Mouse (Mus musculus): Measurements from ENCODE around the gene Ankle2. TPM values are rescaled to one million over a fixed set of nuclear protein-coding genes. Genes with fewer than 3 reads are reported as not detected.

Ankle2 gene
- total and polyA plus RNA-seq, 2 experiments from 2014 or later: 17.8 to 40.2 TPM

GRCm38 (mm10) chr5:110291649-110292048, 60.8 kb downstream of the Ankle2 start:
- TF ChIP-seq CTCF (IDR thresholded peaks at IDR 0.05; ENCODE audit: low read depth): no peak
- H3K4me3 ChIP-seq (ENCODE audit: low read depth, low read length): no peak overlapping the region
- 0 out of 2 replicates have a peak, but pooled peaks cover 2% of the 10 kb centered on the region for H3K4me1 ChIP-seq (ENCODE audit: insufficient read depth)
- DNase-seq (no peak), ATAC-seq (no peak)
- no peak overlapping the region for H3K4me2 ChIP-seq (ENCODE audit: low read depth)
- no peaks in the 10 kb centered on the region for H3K27me3 ChIP-seq (ENCODE audit: insufficient read depth, low read length)
- no peak overlapping the region for H3K9ac ChIP-seq
- 100% methylated on average over 1 of the region's 1 CpGs for WGBS
- no peaks in the 10 kb centered on the region; the same call in 1 of the 2 replicates for H3K36me3 ChIP-seq (ENCODE audit: insufficient read depth)
- H3K27ac ChIP-seq (ENCODE audit: low read depth, low read length): no peak overlapping the region
- H3K9me3 ChIP-seq (ENCODE audit: low read length): no peaks in the 10 kb centered on the region

- Histone ChIP-seq H3K27ac (ENCODE audit: low read depth, low read length) (no peak overlapping the region), H3K36me3 (ENCODE audit: insufficient read depth) (peaks cover 12% of the 10 kb centered on the region; the same call in 1 of the 2 replicates), H3K4me3 (ENCODE audit: low read depth, low read length) (no peak overlapping the region), H3K4me1 (ENCODE audit: insufficient read depth) (no peaks in the 10 kb centered on the region), H3K27me3 (ENCODE audit: insufficient read depth, low read length) (no peaks in the 10 kb centered on the region), H3K9ac (no peak overlapping the region), H3K9me3 (ENCODE audit: low read length) (no peaks in the 10 kb centered on the region), H3K4me2 (ENCODE audit: low read depth) (no peak overlapping the region)
- ATAC-seq (no peak), DNase-seq (no peak)
- WGBS: 90% methylated on average over 1 of the region's 1 CpGs
- TF ChIP-seq CTCF (IDR thresholded peaks at IDR 0.05; ENCODE audit: low read depth): no peak
These were observed 65.8 kb downstream of the Ankle2 start for GRCm38 (mm10) chr5:110296637-110297036.

- Histone ChIP-seq H3K27me3 (ENCODE audit: insufficient read depth, low read length) (no peaks in the 10 kb centered on the region), H3K9me3 (ENCODE audit: low read length) (no peaks in the 10 kb centered on the region), H3K9ac (no peak overlapping the region), H3K4me3 (ENCODE audit: low read depth, low read length) (no peak overlapping the region), H3K4me2 (ENCODE audit: low read depth) (no peak overlapping the region), H3K27ac (ENCODE audit: low read depth, low read length) (no peak overlapping the region), H3K4me1 (ENCODE audit: insufficient read depth) (no peaks in the 10 kb centered on the region), H3K36me3 (ENCODE audit: insufficient read depth) (peaks cover 15% of the 10 kb centered on the region; the same call in 1 of the 2 replicates)
- ATAC-seq (no peak), DNase-seq (no peak)
- TF ChIP-seq CTCF (IDR thresholded peaks at IDR 0.05; ENCODE audit: low read depth): no peak
- 91% methylated on average over 2 of the region's 2 CpGs for WGBS
These were observed 69.8 kb downstream of the Ankle2 start for GRCm38 (mm10) chr5:110300591-110300990.

Other genes with a start within 250 kb of the Ankle2 start
- 23.1 and 26.6 TPM in 2 replicates for gene Zfp932, start 234.5 kb upstream of the Ankle2 start, total RNA-seq (2014; rRNA removed)
- 20.4 and 21.4 TPM in 2 replicates for gene Zfp932, start 234.5 kb upstream of the Ankle2 start, polyA plus RNA-seq (2015; fragmentation: Nextera tagmentation; extraction: Ambion mirVana)
- gene Gm17655, start 158.5 kb upstream of the Ankle2 start, total RNA-seq (2014; rRNA removed): 0.62 and 1.7 TPM in 2 replicates
- gene Gm17655, start 158.5 kb upstream of the Ankle2 start, polyA plus RNA-seq (2015; fragmentation: Nextera tagmentation; extraction: Ambion mirVana): 0.68 and 0.91 TPM in 2 replicates
- 0.23 and 0.48 TPM in 2 replicates for gene Gm35315, start 136.6 kb upstream of the Ankle2 start, total RNA-seq (2014; rRNA removed)
- 0.36 and 0.68 TPM in 2 replicates for gene Gm35315, start 136.6 kb upstream of the Ankle2 start, polyA plus RNA-seq (2015; fragmentation: Nextera tagmentation; extraction: Ambion mirVana)
- 7.9 and 8.7 TPM in 2 replicates for gene Plcxd1, start 131.0 kb upstream of the Ankle2 start, total RNA-seq (2014; rRNA removed)
- 2.9 and 4.7 TPM in 2 replicates for gene Plcxd1, start 131.0 kb upstream of the Ankle2 start, polyA plus RNA-seq (2015; fragmentation: Nextera tagmentation; extraction: Ambion mirVana)
- 99.2 and 103 TPM in 2 replicates for gene Gtpbp6, start 122.8 kb upstream of the Ankle2 start, total RNA-seq (2014; rRNA removed)
- 62.6 TPM in 2 replicates for gene Gtpbp6, start 122.8 kb upstream of the Ankle2 start, polyA plus RNA-seq (2015; fragmentation: Nextera tagmentation; extraction: Ambion mirVana)
- 20.4 and 22.3 TPM in 2 replicates for gene Zfp605, start 120.9 kb upstream of the Ankle2 start, total RNA-seq (2014; rRNA removed)
- gene Zfp605, start 120.9 kb upstream of the Ankle2 start, polyA plus RNA-seq (2015; fragmentation: Nextera tagmentation; extraction: Ambion mirVana): 13.0 and 16.9 TPM in 2 replicates
- gene Chfr, start 95.2 kb upstream of the Ankle2 start, total RNA-seq (2014; rRNA removed): 60.1 and 69.1 TPM in 2 replicates
- 45.9 and 53.8 TPM in 2 replicates for gene Chfr, start 95.2 kb upstream of the Ankle2 start, polyA plus RNA-seq (2015; fragmentation: Nextera tagmentation; extraction: Ambion mirVana)
- 17.8 and 25.1 TPM in 2 replicates for gene Golga3, start 54.3 kb upstream of the Ankle2 start, total RNA-seq (2014; rRNA removed)
- 12.7 and 15.9 TPM in 2 replicates for gene Golga3, start 54.3 kb upstream of the Ankle2 start, polyA plus RNA-seq (2015; fragmentation: Nextera tagmentation; extraction: Ambion mirVana)
- gene Pgam5, start 38.9 kb downstream of the Ankle2 start, total RNA-seq (2014; rRNA removed): 154 and 169 TPM in 2 replicates
- gene Pgam5, start 38.9 kb downstream of the Ankle2 start, polyA plus RNA-seq (2015; fragmentation: Nextera tagmentation; extraction: Ambion mirVana): 117 and 120 TPM in 2 replicates
- gene Pxmp2, start 55.2 kb downstream of the Ankle2 start, total RNA-seq (2014; rRNA removed): 3.3 and 6.7 TPM in 2 replicates
- gene Pxmp2, start 55.2 kb downstream of the Ankle2 start, polyA plus RNA-seq (2015; fragmentation: Nextera tagmentation; extraction: Ambion mirVana): 9.6 and 11.3 TPM in 2 replicates
- 5.5 and 6.7 TPM in 2 replicates for gene Pole, start 55.3 kb downstream of the Ankle2 start, total RNA-seq (2014; rRNA removed)
- 2.5 and 3.6 TPM in 2 replicates for gene Pole, start 55.3 kb downstream of the Ankle2 start, polyA plus RNA-seq (2015; fragmentation: Nextera tagmentation; extraction: Ambion mirVana)
- 7.9 and 10.3 TPM in 2 replicates for gene P2rx2, start 112.2 kb downstream of the Ankle2 start, total RNA-seq (2014; rRNA removed)
- 11.8 and 13.3 TPM in 2 replicates for gene P2rx2, start 112.2 kb downstream of the Ankle2 start, polyA plus RNA-seq (2015; fragmentation: Nextera tagmentation; extraction: Ambion mirVana)
- gene Lrcol1, start 113.7 kb downstream of the Ankle2 start, total RNA-seq (2014; rRNA removed): not detected in 2 replicates
- gene Lrcol1, start 113.7 kb downstream of the Ankle2 start, polyA plus RNA-seq (2015; fragmentation: Nextera tagmentation; extraction: Ambion mirVana): not detected in 2 replicates
- gene Fbrsl1, start 217.5 kb downstream of the Ankle2 start, total RNA-seq (2014; rRNA removed): 28.1 and 30.3 TPM in 2 replicates
- 20.2 and 21.3 TPM in 2 replicates for gene Fbrsl1, start 217.5 kb downstream of the Ankle2 start, polyA plus RNA-seq (2015; fragmentation: Nextera tagmentation; extraction: Ambion mirVana)